Mouse (Mus musculus): ENCODE results near the gene Sun2.

- TF ChIP-seq POLR2A (IDR thresholded peaks at IDR 0.05; ENCODE audit: low read depth, low read length) (no peak), CTCF (conservative IDR thresholded peaks at IDR 0.05; ENCODE audit: insufficient read depth, insufficient read length, low read depth, low read length) (no peak)
Observed at GRCm38 (mm10) chr15:79755176-79755575, 12.8 kb upstream of the Sun2 start.
